Mouse (Mus musculus) kidney, postnatal 0 days (tissue): ENCODE measurements at regions not wholly inside any gene's neighbourhood (a gene's known extent, or its start where the extent isn't known, plus 50 kb on each side); places are given as distances from the start of the nearest gene placed in this dataset.

ENCODE experiments used
- ATAC-seq: fragments of 200-750 bp; cut with Nextera tagmentation; replicated peaks from 2 replicates; pipeline ENCODE4 v1.8.0; 2017; ENCODE audit warnings: low read depth, moderate number of reproducible peaks, moderate TSS enrichment, moderate library complexity; ENCODE audit not compliant: low FRiP score
- DNase-seq: peaks from one replicate; pipeline ENCODE4 v3.0.0-alpha.2; 2016; ENCODE audit warnings: low spot score
- H3K27ac ChIP-seq: fragments of 300-500 bp; sonication (generic); 2 replicates; pipeline ENCODE4 v1.5.1; 2014; ENCODE audit warnings: mild to moderate bottlenecking
- H3K27me3 ChIP-seq: fragments of 300-500 bp; sonication (generic); 2 replicates; pipeline ENCODE4 v1.6.1; 2014; ENCODE audit warnings: low read length, mixed read lengths; ENCODE audit not compliant: insufficient read depth
- H3K36me3 ChIP-seq: fragments of 300-500 bp; sonication (generic); 2 replicates; pipeline ENCODE4 v1.6.1; 2014; ENCODE audit warnings: low read length, mixed read lengths; ENCODE audit not compliant: insufficient read depth
- H3K4me1 ChIP-seq: fragments of 300-500 bp; sonication (generic); replicated peaks from 2 replicates; pipeline ENCODE4 v1.6.1; 2014; ENCODE audit warnings: antibody characterized with exemption, low read length, mixed read lengths; ENCODE audit not compliant: insufficient read depth
- H3K4me2 ChIP-seq: fragments of 300-500 bp; sonication (generic); 2 replicates; pipeline ENCODE4 v1.6.1; 2014; ENCODE audit warnings: mild to moderate bottlenecking, low read length, moderate library complexity, mixed read lengths
- H3K4me3 ChIP-seq: fragments of 300-500 bp; sonication (generic); replicated peaks from 2 replicates; pipeline ENCODE4 v1.5.1; 2014; ENCODE audit warnings: low read depth, low read length
- H3K9ac ChIP-seq: fragments of 300-500 bp; sonication (generic); 2 replicates; pipeline ENCODE4 v1.6.1; 2014; ENCODE audit warnings: low read depth, low read length
- H3K9me3 ChIP-seq: fragments of 300-500 bp; sonication (generic); replicated peaks from 2 replicates; pipeline ENCODE4 v1.6.1; 2016; ENCODE audit warnings: low read length, inconsistent platforms, mixed read lengths
- CTCF ChIP-seq: IDR thresholded peaks from 2 replicates; pipeline ENCODE4 v1.5.1; 2016; ENCODE audit warnings: antibody characterized with exemption, low read depth, mild to moderate bottlenecking, moderate library complexity
- WGBS: fragments of 180-500 bp; shearing (Covaris S2); extraction: QIAGEN DNeasy Blood & Tissue Kit; methylation state at CpG from one replicate; pipeline ENCODE4 v1.1.7; 2014; 5-methylcytosine and 5-hydroxymethylcytosine counted together

DNA sequence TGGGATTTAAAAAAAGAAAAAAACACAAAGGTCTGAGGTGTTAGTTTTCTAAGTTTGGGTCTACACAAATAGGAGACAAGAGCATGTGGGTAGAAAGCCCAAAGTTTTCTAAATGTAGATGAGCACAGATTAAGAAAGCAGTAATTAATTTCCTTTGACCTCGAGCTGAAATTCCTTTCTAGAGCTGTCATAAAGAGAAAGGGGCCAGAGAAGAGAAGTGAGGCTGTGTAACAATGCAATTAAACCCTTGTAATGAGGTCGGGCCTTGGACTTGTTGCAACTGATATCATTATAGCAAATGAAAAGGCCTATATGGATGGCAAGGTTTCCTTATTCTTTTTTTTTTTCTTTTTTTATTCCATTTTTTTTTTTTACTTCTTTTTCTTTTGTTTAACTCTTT lies 337.2 kb downstream of the Nr2f2 start:
- ATAC-seq (no peak), DNase-seq (no peak)
- H3K4me1 ChIP-seq = no peaks in the 10 kb centered on the region
- H3K36me3 ChIP-seq = no peaks in the 10 kb centered on the region
- TF ChIP-seq CTCF = no peak
- no peaks in the 10 kb centered on the region for H3K27me3 ChIP-seq
- H3K4me2 ChIP-seq = no peak overlapping the region
- no peak overlapping the region for H3K9ac ChIP-seq
- H3K4me3 ChIP-seq = no peak overlapping the region
- H3K9me3 ChIP-seq = no peaks in the 10 kb centered on the region
- no peak overlapping the region for H3K27ac ChIP-seq
- WGBS = 58% methylated on average over 2 of the region's 2 CpGs

DNA sequence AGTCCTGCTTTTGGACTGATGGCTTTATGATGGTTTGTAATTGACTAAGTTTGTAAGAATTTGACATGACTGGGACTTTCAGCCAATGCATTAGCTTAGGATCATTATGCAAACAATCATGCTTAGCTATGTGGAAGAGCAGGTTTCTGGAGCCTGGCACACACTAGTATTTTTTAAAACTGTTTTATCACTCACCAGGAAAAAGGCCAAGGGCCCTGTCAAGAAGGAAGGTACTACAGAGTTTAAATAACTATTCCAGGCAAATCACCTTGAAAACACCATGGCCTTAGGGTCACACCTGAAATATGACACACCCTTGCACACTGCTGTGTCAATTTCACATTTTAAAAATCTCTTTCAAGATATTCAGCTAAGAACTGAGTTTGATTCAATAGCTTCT lies 341.0 kb downstream of the Nr2f2 start:
- no peak for TF ChIP-seq CTCF
- ATAC-seq = no peak
- DNase-seq = no peak
- Histone ChIP-seq H3K4me2 (no peak overlapping the region), H3K4me3 (no peak overlapping the region), H3K4me1 (no peaks in the 10 kb centered on the region), H3K36me3 (no peaks in the 10 kb centered on the region), H3K27me3 (no peaks in the 10 kb centered on the region), H3K9ac (no peak overlapping the region), H3K9me3 (no peaks in the 10 kb centered on the region), H3K27ac (no peak overlapping the region)

- Histone ChIP-seq H3K36me3 (no peaks in the 10 kb centered on the region), H3K4me3 (no peak overlapping the region), H3K9me3 (no peaks in the 10 kb centered on the region), H3K4me2 (no peak overlapping the region), H3K27ac (no peak overlapping the region), H3K9ac (no peak overlapping the region), H3K27me3 (no peaks in the 10 kb centered on the region), H3K4me1 (no peaks in the 10 kb centered on the region)
- no peak for DNase-seq
- no peak for TF ChIP-seq CTCF
- no peak for ATAC-seq
Measured at GRCm38 (mm10) chr7:70016611-70017010, 349.9 kb downstream of the Nr2f2 start.

DNA sequence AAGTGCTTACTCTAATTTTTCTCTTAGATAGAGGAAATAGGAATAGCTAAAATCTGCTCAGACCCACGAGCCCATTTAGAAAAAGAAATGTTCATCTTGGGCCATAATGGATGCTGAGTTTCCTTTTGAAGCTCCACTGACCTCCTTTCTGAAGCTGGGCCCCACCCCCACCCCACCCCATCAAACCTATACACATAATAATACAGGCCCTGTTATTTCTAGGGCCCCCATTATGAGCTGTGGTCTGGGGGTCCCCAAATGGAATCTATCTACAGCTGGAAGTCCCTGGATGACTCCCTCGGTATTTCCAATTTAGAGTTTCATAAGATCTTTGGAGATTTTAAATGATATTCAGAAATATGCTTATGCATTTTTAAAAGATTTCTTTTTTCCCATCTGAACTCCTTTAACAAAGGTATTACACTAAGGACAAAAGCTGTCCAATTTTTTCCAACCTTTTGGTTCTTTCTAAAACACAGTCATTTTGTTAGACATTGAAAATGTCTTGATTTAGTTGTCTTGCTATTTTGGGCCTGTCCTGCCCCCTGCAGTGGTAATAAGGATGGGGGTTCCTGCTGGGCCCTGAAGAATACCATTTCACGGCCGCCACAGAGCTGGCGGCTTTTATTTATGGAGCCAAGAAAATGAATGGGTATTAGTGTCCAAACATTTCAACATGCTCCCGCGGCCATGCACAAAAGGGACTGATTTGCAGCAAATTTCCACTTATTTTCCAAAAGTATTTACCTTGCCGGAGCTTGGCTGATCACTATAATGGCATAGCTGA lies 363.1 kb downstream of the Nr2f2 start:
- DNase-seq = no peak
- no peak overlapping the region for H3K4me3 ChIP-seq
- no peak overlapping the region for H3K27ac ChIP-seq
- no peaks in the 10 kb centered on the region for H3K9me3 ChIP-seq
- no peaks in the 10 kb centered on the region for H3K36me3 ChIP-seq
- H3K4me2 ChIP-seq = no peak overlapping the region
- H3K9ac ChIP-seq = no peak overlapping the region
- no peak for ATAC-seq
- no peaks in the 10 kb centered on the region for H3K27me3 ChIP-seq
- TF ChIP-seq CTCF = no peak
- no peaks in the 10 kb centered on the region for H3K4me1 ChIP-seq
- WGBS = 63% methylated on average over 8 of the region's 8 CpGs

GRCm38 (mm10) chr7:69998756-69999155 lies 367.8 kb downstream of the Nr2f2 start:
- Histone ChIP-seq H3K27ac (no peak overlapping the region), H3K27me3 (no peaks in the 10 kb centered on the region), H3K4me3 (no peak overlapping the region), H3K9ac (no peak overlapping the region), H3K36me3 (no peaks in the 10 kb centered on the region), H3K4me2 (no peak overlapping the region), H3K9me3 (no peaks in the 10 kb centered on the region), H3K4me1 (no peaks in the 10 kb centered on the region)
- WGBS = 61% methylated on average over 1 of the region's 1 CpGs
- ATAC-seq (no peak), DNase-seq (no peak)
- TF ChIP-seq CTCF = no peak

GRCm38 (mm10) chr7:69994540-69995303 lies 371.8 kb downstream of the Nr2f2 start:
- Histone ChIP-seq H3K9me3 (no peaks in the 10 kb centered on the region), H3K36me3 (no peaks in the 10 kb centered on the region), H3K27me3 (no peaks in the 10 kb centered on the region), H3K9ac (no peak overlapping the region), H3K4me2 (no peak overlapping the region), H3K4me1 (no peaks in the 10 kb centered on the region), H3K4me3 (no peak overlapping the region), H3K27ac (no peak overlapping the region)
- WGBS = 56% methylated on average over 6 of the region's 6 CpGs
- no peak for TF ChIP-seq CTCF
- DNase-seq = no peak
- no peak for ATAC-seq
